Mouse (Mus musculus): ENCODE measurements at regions not wholly inside any gene's neighbourhood (a gene's known extent, or its start where the extent isn't known, plus 50 kb on each side); places are given as distances from the start of the nearest gene placed in this dataset.

GRCm38 (mm10) chr2:138640654-138641053 is 384.3 kb downstream of the Btbd3 start:
- intact Hi-C loops (cut with DNase I), result no loop called here
- DNase-seq (ENCODE audit: extremely low spot score in 1 of 2, low spot score in 2 of 2), result no peak
- no peak for TF ChIP-seq CTCF (IDR thresholded peaks at IDR 0.05)

GRCm38 (mm10) chr2:138641335-138641734 is 385.0 kb downstream of the Btbd3 start:
- TF ChIP-seq CTCF (IDR thresholded peaks at IDR 0.05), result no peak
- no peak overlapping the region for H3K4me3 ChIP-seq
- intact Hi-C loops (cut with DNase I), result no loop called here
- no peak overlapping the region for H3K27ac ChIP-seq
- no peak for DNase-seq (ENCODE audit: extremely low spot score in 1 of 2, low spot score in 2 of 2)

More at GRCm38 (mm10) chr2:138640654-138641053, 384.3 kb downstream of the Btbd3 start:
- no peak overlapping the region for H3K27ac ChIP-seq
- H3K4me3 ChIP-seq, result no peak overlapping the region

GRCm38 (mm10) chr2:138648616-138649015 is 392.3 kb downstream of the Btbd3 start:
- no peak overlapping the region for H3K27ac ChIP-seq
- intact Hi-C loops (cut with DNase I), result no loop called here
- no peak for DNase-seq (ENCODE audit: extremely low spot score in 1 of 2, low spot score in 2 of 2)
- no peak; the same call in 1 of the 2 replicates for TF ChIP-seq CTCF (IDR thresholded peaks at IDR 0.05)
- no peak overlapping the region for H3K4me3 ChIP-seq

- DNase-seq (ENCODE audit: extremely low spot score in 1 of 2, low spot score in 2 of 2), result no peak
- intact Hi-C loops (cut with DNase I), result no loop called here
- no peak for TF ChIP-seq CTCF (IDR thresholded peaks at IDR 0.05)
- Histone ChIP-seq H3K27ac (no peak overlapping the region), H3K4me3 (no peak overlapping the region)
These were observed 403.0 kb downstream of the Btbd3 start for GRCm38 (mm10) chr2:138659376-138659775.

- no peak overlapping the region for H3K4me3 ChIP-seq
- intact Hi-C loops (cut with DNase I), result no loop called here
- no peak for DNase-seq (ENCODE audit: extremely low spot score in 1 of 2, low spot score in 2 of 2)
- TF ChIP-seq CTCF (IDR thresholded peaks at IDR 0.05), result no peak
- no peak overlapping the region for H3K27ac ChIP-seq
These were observed 413.9 kb downstream of the Btbd3 start for GRCm38 (mm10) chr2:138670307-138670706.

- no peak overlapping the region for H3K27ac ChIP-seq
- intact Hi-C loops (cut with DNase I), result no loop called here
- no peak for DNase-seq (ENCODE audit: extremely low spot score in 1 of 2, low spot score in 2 of 2)
- no peak for TF ChIP-seq CTCF (IDR thresholded peaks at IDR 0.05)
- no peak overlapping the region for H3K4me3 ChIP-seq
These were observed 418.4 kb downstream of the Btbd3 start for GRCm38 (mm10) chr2:138674801-138675200.

- H3K4me3 ChIP-seq, result no peak overlapping the region
- intact Hi-C loops (cut with DNase I), result no loop called here
These were observed 419.1 kb downstream of the Btbd3 start for GRCm38 (mm10) chr2:138675229-138676065.

GRCm38 (mm10) chr2:138688140-138688871 is 431.9 kb downstream of the Btbd3 start:
- no peak for TF ChIP-seq CTCF (IDR thresholded peaks at IDR 0.05)
- intact Hi-C loops (cut with DNase I), result no loop called here
- DNase-seq (ENCODE audit: extremely low spot score in 1 of 2, low spot score in 2 of 2), result no peak
- H3K4me3 ChIP-seq, result no peak overlapping the region
- no peak overlapping the region for H3K27ac ChIP-seq

More at GRCm38 (mm10) chr2:138675229-138676065, 419.1 kb downstream of the Btbd3 start:
- H3K27ac ChIP-seq, result no peak overlapping the region
- DNase-seq (ENCODE audit: extremely low spot score in 1 of 2, low spot score in 2 of 2), result no peak
- TF ChIP-seq CTCF (IDR thresholded peaks at IDR 0.05), result no peak

- DNase-seq (ENCODE audit: extremely low spot score in 1 of 2, low spot score in 2 of 2), result no peak
- Histone ChIP-seq H3K4me3 (no peak overlapping the region), H3K27ac (no peak overlapping the region)
- intact Hi-C loops (cut with DNase I), result no loop called here
- no peak for TF ChIP-seq CTCF (IDR thresholded peaks at IDR 0.05)
These were observed 433.1 kb downstream of the Btbd3 start for GRCm38 (mm10) chr2:138689497-138689896.

GRCm38 (mm10) chr2:138702783-138703182 is 446.4 kb downstream of the Btbd3 start:
- Histone ChIP-seq H3K4me3 (no peak overlapping the region), H3K27ac (no peak overlapping the region)
- DNase-seq (ENCODE audit: extremely low spot score in 1 of 2, low spot score in 2 of 2), result no peak
- TF ChIP-seq CTCF (IDR thresholded peaks at IDR 0.05), result no peak
- intact Hi-C loops (cut with DNase I), result loop anchor here (10.0 kb wide), 1 partner anchor 412 kb away; no protein-coding TSS in a partner anchor

- Histone ChIP-seq H3K27ac (no peak overlapping the region), H3K4me3 (no peak overlapping the region)
- intact Hi-C loops (cut with DNase I), result loop anchor here (10.0 kb wide), 1 partner anchor 411 kb away; no protein-coding TSS in a partner anchor
- DNase-seq (ENCODE audit: extremely low spot score in 1 of 2, low spot score in 2 of 2), result no peak
- TF ChIP-seq CTCF (IDR thresholded peaks at IDR 0.05), result no peak
These were observed 447.7 kb downstream of the Btbd3 start for GRCm38 (mm10) chr2:138703943-138704541.

GRCm38 (mm10) chr2:138708763-138709162 is 452.4 kb downstream of the Btbd3 start:
- no peak for DNase-seq (ENCODE audit: extremely low spot score in 1 of 2, low spot score in 2 of 2)
- H3K4me3 ChIP-seq, result no peak overlapping the region
- TF ChIP-seq CTCF (IDR thresholded peaks at IDR 0.05), result no peak
- H3K27ac ChIP-seq, result peak overlapping the region; percentile 75
- intact Hi-C loops (cut with DNase I), result loop anchor here (2.0 to 10.0 kb wide), 5 partner anchors 84 to 406 kb away; no protein-coding TSS in a partner anchor

Measured in left cerebral cortex, adult 2 months (tissue).